In the genomic region with DNA sequence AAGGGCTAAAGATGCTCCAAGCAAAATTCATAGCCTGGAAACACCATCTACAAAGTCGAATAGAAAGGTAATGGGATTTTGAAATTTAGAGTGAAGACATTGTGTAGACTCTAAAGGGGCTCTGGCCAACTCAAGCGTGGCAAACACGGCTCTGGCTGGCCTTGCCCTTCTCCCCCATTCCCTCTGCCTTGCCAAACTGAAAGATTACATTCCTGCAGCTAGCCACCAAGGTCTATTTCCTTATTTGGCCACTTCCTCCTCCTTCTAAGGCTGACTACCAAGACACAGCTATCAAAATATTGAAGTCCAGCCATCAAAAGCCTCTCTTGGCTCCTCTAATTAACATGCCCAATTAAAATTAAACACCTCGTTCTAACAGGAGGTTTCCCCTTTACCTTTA, we compare ENCODE assay signal across 24 mouse cellular contexts. TPM values are rescaled to one million over a fixed set of nuclear protein-coding genes. Genes with fewer than 3 reads are reported as not detected.
A peak's percentile ranks its signal among the peaks of the same experiment; 100 is the strongest.
DNase-seq lines count a peak whose midpoint lies in the region; ATAC-seq and TF ChIP-seq lines count a peak whose summit lies in the region.
"Had no signal": no experiment of that assay in that cellular context is flagged by ENCODE, and none has a peak within 500 bp of the region (broad histone marks: within the 10 kb centered on the region; RNA-seq: fewer than 3 reads in every experiment).

No protein-coding gene starts in this region.

- no peak for TF ChIP-seq CTCF in spleen, adult 2 months (IDR thresholded peaks at IDR 0.05; ENCODE audit: extremely low read depth, insufficient read depth, insufficient read length, insufficient replicate concordance)
- TF ChIP-seq CTCF in brain, embryonic 14.5 days (IDR thresholded peaks at IDR 0.05; ENCODE audit: borderline replicate concordance, extremely low read depth, insufficient read depth, insufficient read length): no peak

- no peak overlapping the region for H3K9ac ChIP-seq in forebrain, embryonic 14.5 days (ENCODE audit: low read length)
- no peak overlapping the region for H3K9ac ChIP-seq in forebrain, embryonic 15.5 days (replicated peaks)
- no peak overlapping the region for H3K9ac ChIP-seq in hindbrain, embryonic 12.5 days
- H3K9ac ChIP-seq: hindbrain, embryonic 14.5 days had no signal

- H3K4me1 ChIP-seq in forebrain, embryonic 14.5 days (ENCODE audit: control insufficient read depth, insufficient read depth, low read length): peaks cover 3% of the 10 kb centered on the region
- H3K4me1 ChIP-seq in forebrain, embryonic 15.5 days: peaks cover 5% of the 10 kb centered on the region
- no peaks in the 10 kb centered on the region; the same call in 1 of the 2 replicates for H3K4me1 ChIP-seq in spleen, adult 2 months (ENCODE audit: control insufficient read depth, insufficient read depth, insufficient read length)
- peaks cover 4% of the 10 kb centered on the region for H3K4me1 ChIP-seq in hindbrain, embryonic 10.5 days (replicated peaks)
- peaks cover 5% of the 10 kb centered on the region for H3K4me1 ChIP-seq in forebrain, embryonic 10.5 days
- H3K4me1 ChIP-seq in hindbrain, embryonic 12.5 days: peaks cover 4% of the 10 kb centered on the region

- no peak overlapping the region for H3K4me3 ChIP-seq in forebrain, embryonic 14.5 days (ENCODE audit: low read depth, low read length)
- no peak overlapping the region for H3K4me3 ChIP-seq in forebrain, embryonic 15.5 days
- no peak overlapping the region for H3K4me3 ChIP-seq in spleen, adult 2 months (ENCODE audit: extremely low read depth, insufficient read depth, insufficient read length)
- no peak overlapping the region for H3K4me3 ChIP-seq in hindbrain, embryonic 10.5 days
- no peak overlapping the region for H3K4me3 ChIP-seq in forebrain, embryonic 10.5 days
- no peak overlapping the region for H3K4me3 ChIP-seq in hindbrain, embryonic 12.5 days
- H3K4me3 ChIP-seq: embryonic facial prominence, embryonic 10.5 days; heart, adult 2 months had no signal

- 39% methylated on average over 4 of the region's 4 CpGs for WGBS in forebrain, embryonic 14.5 days
- WGBS in forebrain, embryonic 15.5 days: 37% methylated on average over 4 of the region's 4 CpGs
- 39% methylated on average over 4 of the region's 4 CpGs for WGBS in spleen, adult 2 months
- WGBS in hindbrain, embryonic 10.5 days: 62% methylated on average over 4 of the region's 4 CpGs
- WGBS in forebrain, embryonic 10.5 days: 72% methylated on average over 4 of the region's 4 CpGs
- 63% methylated on average over 4 of the region's 4 CpGs for WGBS in hindbrain, embryonic 12.5 days

- no peak overlapping the region for H3K27ac ChIP-seq in forebrain, embryonic 14.5 days (ENCODE audit: low read depth, low read length)
- no peak overlapping the region for H3K27ac ChIP-seq in forebrain, embryonic 15.5 days (replicated peaks)
- H3K27ac ChIP-seq in spleen, adult 2 months (ENCODE audit: insufficient read depth, low read length): peak overlapping the region; percentile 55
- H3K27ac ChIP-seq in hindbrain, embryonic 10.5 days: no peak overlapping the region
- no peak overlapping the region for H3K27ac ChIP-seq in forebrain, embryonic 10.5 days
- H3K27ac ChIP-seq in hindbrain, embryonic 12.5 days: no peak overlapping the region
- H3K27ac ChIP-seq: embryonic facial prominence, embryonic 10.5 days; heart, adult 2 months; hindbrain, embryonic 14.5 days had no signal

- no peak for ATAC-seq in forebrain, embryonic 14.5 days
- no peak for ATAC-seq in forebrain, embryonic 15.5 days (replicated peaks)
- ATAC-seq in hindbrain, embryonic 12.5 days (ENCODE audit: low FRiP score): no peak
- ATAC-seq: forebrain, embryonic 16.5 days; intestine, postnatal 0 days had no signal

- H3K27me3 ChIP-seq in forebrain, embryonic 14.5 days (replicated peaks; ENCODE audit: control insufficient read depth, insufficient read depth, low read length): no peaks in the 10 kb centered on the region
- no peaks in the 10 kb centered on the region for H3K27me3 ChIP-seq in forebrain, embryonic 15.5 days
- no peaks in the 10 kb centered on the region for H3K27me3 ChIP-seq in spleen, adult 2 months (ENCODE audit: control insufficient read depth, insufficient read depth, low read length)
- no peaks in the 10 kb centered on the region for H3K27me3 ChIP-seq in hindbrain, embryonic 10.5 days (ENCODE audit: insufficient read depth, poor library complexity, severe bottlenecking)
- H3K27me3 ChIP-seq in forebrain, embryonic 10.5 days (ENCODE audit: poor library complexity, severe bottlenecking): no peaks in the 10 kb centered on the region
- no peaks in the 10 kb centered on the region for H3K27me3 ChIP-seq in hindbrain, embryonic 12.5 days

- TF ChIP-seq POLR2A in spleen, adult 2 months (IDR thresholded peaks at IDR 0.05; ENCODE audit: low read depth, low read length): no peak
- no peak for TF ChIP-seq POLR2A in brain, embryonic 14.5 days (IDR thresholded peaks at IDR 0.05; ENCODE audit: borderline replicate concordance, extremely low read depth, insufficient read depth, insufficient read length, poor library complexity, severe bottlenecking)

- no peak overlapping the region for H3K4me2 ChIP-seq in forebrain, embryonic 14.5 days (ENCODE audit: low read length)
- H3K4me2 ChIP-seq in forebrain, embryonic 15.5 days (replicated peaks): no peak overlapping the region
- H3K4me2 ChIP-seq in hindbrain, embryonic 12.5 days (replicated peaks): no peak overlapping the region
- H3K4me2 ChIP-seq: hindbrain, embryonic 14.5 days had no signal

- H3K36me3 ChIP-seq in forebrain, embryonic 14.5 days (ENCODE audit: control insufficient read depth, insufficient read depth, low read length): no peaks in the 10 kb centered on the region
- no peaks in the 10 kb centered on the region for H3K36me3 ChIP-seq in forebrain, embryonic 15.5 days
- H3K36me3 ChIP-seq in spleen, adult 2 months (ENCODE audit: control insufficient read depth, insufficient read depth, low read length): no peaks in the 10 kb centered on the region
- H3K36me3 ChIP-seq in hindbrain, embryonic 10.5 days: no peaks in the 10 kb centered on the region
- H3K36me3 ChIP-seq in forebrain, embryonic 10.5 days (replicated peaks): no peaks in the 10 kb centered on the region
- H3K36me3 ChIP-seq in hindbrain, embryonic 12.5 days: no peaks in the 10 kb centered on the region
- H3K36me3 ChIP-seq: embryonic facial prominence, embryonic 10.5 days had no signal

- no peaks in the 10 kb centered on the region for H3K9me3 ChIP-seq in forebrain, embryonic 14.5 days (replicated peaks; ENCODE audit: control insufficient read depth, low read length)
- no peaks in the 10 kb centered on the region for H3K9me3 ChIP-seq in forebrain, embryonic 15.5 days
- no peaks in the 10 kb centered on the region for H3K9me3 ChIP-seq in hindbrain, embryonic 10.5 days
- no peaks in the 10 kb centered on the region for H3K9me3 ChIP-seq in forebrain, embryonic 10.5 days
- H3K9me3 ChIP-seq in hindbrain, embryonic 12.5 days (replicated peaks): no peaks in the 10 kb centered on the region
- H3K9me3 ChIP-seq: embryonic facial prominence, embryonic 10.5 days had no signal

- DNase-seq in forebrain, embryonic 14.5 days (ENCODE audit: low spot score): peak; percentile 8
- no peak for DNase-seq in spleen, adult 2 months (ENCODE audit: low read depth in 1 of 2, low spot score in 2 of 2)
- DNase-seq in spleen, postnatal 36 days (ENCODE audit: low spot score in 2 of 2): no peak
- peak; percentile 23 for DNase-seq in brain, embryonic 14.5 days (ENCODE audit: low read depth)
- no peak for DNase-seq in hindbrain, embryonic 10.5 days (ENCODE audit: low spot score)
- DNase-seq in forebrain, embryonic 10.5 days (ENCODE audit: extremely low spot score, low spot score): no peak
- DNase-seq: B cell, adult 2 months; cerebellum, adult 11 months; cerebellum, postnatal 36 days; lung, adult 2 months; right cerebral cortex, postnatal 14 days; thymus, adult 2 months had no signal

RNA-seq across cellular contexts. Expression of gene Exoc1, which starts 4.0 kb away (rescaled TPM):
- 53.6 and 64.0 TPM in 2 replicates for polyA plus RNA-seq in forebrain, embryonic 14.5 days (2014; fragmentation: Nextera tagmentation; extraction: Ambion mirVana)
- 61.4 and 63.6 TPM in 2 replicates for polyA plus RNA-seq in forebrain, embryonic 15.5 days (2015; fragmentation: Nextera tagmentation; extraction: Ambion mirVana)
- 16.4 and 21.0 TPM in 2 replicates for polyA plus RNA-seq in spleen, adult 2 months (2012; rRNA removed)
- polyA plus RNA-seq in brain, embryonic 14.5 days (2012; rRNA removed): 97.5 and 99.5 TPM in 2 replicates
- polyA plus RNA-seq in hindbrain, embryonic 10.5 days (2016; fragmentation: Nextera tagmentation; extraction: Ambion mirVana): 38.8 and 47.9 TPM in 2 replicates
- 45.6 and 46.8 TPM in 2 replicates for polyA plus RNA-seq in forebrain, embryonic 10.5 days (2016; fragmentation: Nextera tagmentation; extraction: Ambion mirVana)
- polyA plus RNA-seq in hindbrain, embryonic 12.5 days (2016; fragmentation: Nextera tagmentation; extraction: Ambion mirVana): 58.1 and 61.1 TPM in 2 replicates

RNA-seq across cellular contexts. Expression of gene Gm7271, which starts 41.2 kb away (rescaled TPM):
- not detected in 2 replicates for polyA plus RNA-seq in forebrain, embryonic 14.5 days (2014; fragmentation: Nextera tagmentation; extraction: Ambion mirVana)
- not detected in 2 replicates for polyA plus RNA-seq in forebrain, embryonic 15.5 days (2015; fragmentation: Nextera tagmentation; extraction: Ambion mirVana)
- not detected in 2 replicates for polyA plus RNA-seq in spleen, adult 2 months (2012; rRNA removed)
- polyA plus RNA-seq in brain, embryonic 14.5 days (2012; rRNA removed): 0.27 TPM in 1 of 2 replicates, not detected in the other
- 3.6 and 13.2 TPM in 2 replicates for polyA plus RNA-seq in hindbrain, embryonic 10.5 days (2016; fragmentation: Nextera tagmentation; extraction: Ambion mirVana)
- polyA plus RNA-seq in forebrain, embryonic 10.5 days (2016; fragmentation: Nextera tagmentation; extraction: Ambion mirVana): not detected in 2 replicates
- 0.70 and 3.2 TPM in 2 replicates for polyA plus RNA-seq in hindbrain, embryonic 12.5 days (2016; fragmentation: Nextera tagmentation; extraction: Ambion mirVana)
- polyA plus RNA-seq: forebrain, embryonic 16.5 days; heart, adult 2 months; heart, postnatal 0 days; hindbrain, embryonic 14.5 days; intestine, postnatal 0 days; kidney, embryonic 16.5 days; limb, embryonic 14.5 days; lung, adult 2 months; midbrain, postnatal 0 days; thymus, adult 2 months; urinary bladder, adult 2 months had no signal

Comparison
In these comparisons a context has a peak if more than half of its experiments do, and no peak if none do; other contexts are left out.
1. DNase-seq: peak in forebrain, embryonic 14.5 days (single experiment) and brain, embryonic 14.5 days (single experiment); none in spleen, adult 2 months (0 of 2), spleen, postnatal 36 days (0 of 2), hindbrain, embryonic 10.5 days (single experiment) and forebrain, embryonic 10.5 days (single experiment).